Mouse (Mus musculus) stomach, postnatal 0 days (tissue): ENCODE measurements at regions not wholly inside any gene's neighbourhood (a gene's known extent, or its start where the extent isn't known, plus 50 kb on each side); places are given as distances from the start of the nearest gene placed in this dataset.

ENCODE experiments used
- ATAC-seq: fragments of 200-750 bp; cut with Nextera tagmentation; 2 replicates; pipeline ENCODE4 v1.8.0; 2017; ENCODE audit not compliant: low FRiP score, low TSS enrichment
- DNase-seq: peaks from one replicate; pipeline ENCODE4 v3.0.0-alpha.2; 2016; ENCODE audit warnings: low spot score
- H3K27ac ChIP-seq: fragments of 300-500 bp; sonication (generic); replicated peaks from 2 replicates; pipeline ENCODE4 v1.5.1; 2014; ENCODE audit warnings: mild to moderate bottlenecking, control low read depth
- H3K27me3 ChIP-seq: fragments of 300-500 bp; sonication (generic); 2 replicates; pipeline ENCODE4 v1.6.1; 2014; ENCODE audit warnings: low read length; ENCODE audit not compliant: control insufficient read depth, insufficient read depth
- H3K36me3 ChIP-seq: fragments of 300-500 bp; sonication (generic); 2 replicates; pipeline ENCODE4 v1.6.1; 2014; ENCODE audit warnings: low read length, mixed read lengths; ENCODE audit not compliant: control insufficient read depth, insufficient read depth
- H3K4me1 ChIP-seq: fragments of 300-500 bp; sonication (generic); replicated peaks from 2 replicates; pipeline ENCODE4 v1.6.1; 2014; ENCODE audit warnings: antibody characterized with exemption; ENCODE audit not compliant: control insufficient read depth, insufficient read depth
- H3K4me2 ChIP-seq: fragments of 300-500 bp; sonication (generic); replicated peaks from 2 replicates; pipeline ENCODE4 v1.6.1; 2014; ENCODE audit warnings: low read depth, mild to moderate bottlenecking, control low read depth, moderate library complexity
- H3K4me3 ChIP-seq: fragments of 300-500 bp; sonication (generic); 2 replicates; pipeline ENCODE4 v1.5.1; 2014; ENCODE audit warnings: low read depth, low read length, control low read depth
- H3K9ac ChIP-seq: fragments of 300-500 bp; sonication (generic); 2 replicates; pipeline ENCODE4 v1.6.1; 2014; ENCODE audit warnings: mild to moderate bottlenecking, low read length, control low read depth, mixed read lengths
- H3K9me3 ChIP-seq: fragments of 300-500 bp; sonication (generic); 2 replicates; pipeline ENCODE4 v1.6.1; 2016; ENCODE audit warnings: low read length; ENCODE audit not compliant: control insufficient read depth
- CTCF ChIP-seq: IDR thresholded peaks from 2 replicates; pipeline ENCODE4 v1.5.1; 2016; ENCODE audit warnings: antibody characterized with exemption, low read depth, mild to moderate bottlenecking, moderate library complexity
- EP300 ChIP-seq: optimal IDR thresholded peaks from 2 replicates; pipeline ENCODE3; 2016; ENCODE audit warnings: antibody characterized with exemption
- WGBS: fragments of 180-500 bp; shearing (Covaris S2); extraction: QIAGEN DNeasy Blood & Tissue Kit; methylation state at CpG from one replicate; pipeline ENCODE4 v1.1.7; 2014; 5-methylcytosine and 5-hydroxymethylcytosine counted together

- DNase-seq: no peak
- no peak for TF ChIP-seq EP300
- TF ChIP-seq CTCF: no peak
- Histone ChIP-seq H3K9me3 (no peaks in the 10 kb centered on the region), H3K4me2 (no peak overlapping the region), H3K27me3 (no peaks in the 10 kb centered on the region), H3K4me1 (no peaks in the 10 kb centered on the region), H3K9ac (no peak overlapping the region), H3K4me3 (no peak overlapping the region), H3K36me3 (no peaks in the 10 kb centered on the region), H3K27ac (no peak overlapping the region)
- WGBS: 73% methylated on average over 3 of the region's 3 CpGs
- ATAC-seq: no peak
These were observed 210.0 kb upstream of the Zmiz1 start for GRCm38 (mm10) chr14:25248941-25249340.

GRCm38 (mm10) chr14:25253016-25253850 lies 205.8 kb upstream of the Zmiz1 start:
- DNase-seq (no peak), ATAC-seq (no peak)
- H3K27ac ChIP-seq: no peak overlapping the region
- H3K27me3 ChIP-seq: no peaks in the 10 kb centered on the region
- H3K36me3 ChIP-seq: no peaks in the 10 kb centered on the region
- no peak overlapping the region for H3K4me2 ChIP-seq
- 83% methylated on average over 15 of the region's 15 CpGs for WGBS
- no peak overlapping the region for H3K9ac ChIP-seq
- TF ChIP-seq EP300 (no peak), CTCF (no peak)
- H3K9me3 ChIP-seq: no peaks in the 10 kb centered on the region
- no peaks in the 10 kb centered on the region for H3K4me1 ChIP-seq
- no peak overlapping the region for H3K4me3 ChIP-seq

GRCm38 (mm10) chr14:25263121-25263520 lies 195.9 kb upstream of the Zmiz1 start:
- no peak for ATAC-seq
- 85% methylated on average over 1 of the region's 1 CpGs for WGBS
- Histone ChIP-seq H3K36me3 (no peaks in the 10 kb centered on the region), H3K27me3 (no peaks in the 10 kb centered on the region), H3K9ac (no peak overlapping the region), H3K9me3 (no peaks in the 10 kb centered on the region), H3K27ac (no peak overlapping the region), H3K4me2 (no peak overlapping the region), H3K4me3 (no peak overlapping the region), H3K4me1 (no peaks in the 10 kb centered on the region)
- TF ChIP-seq EP300: no peak
- no peak for TF ChIP-seq CTCF
- no peak for DNase-seq

- H3K36me3 ChIP-seq: no peaks in the 10 kb centered on the region
- H3K9me3 ChIP-seq: no peaks in the 10 kb centered on the region
- no peak for DNase-seq
- WGBS: 78% methylated on average over 4 of the region's 4 CpGs
- H3K4me1 ChIP-seq: no peaks in the 10 kb centered on the region
- H3K4me3 ChIP-seq: no peak overlapping the region
- TF ChIP-seq EP300 (no peak), CTCF (no peak)
- H3K27me3 ChIP-seq: no peaks in the 10 kb centered on the region
- no peak overlapping the region for H3K9ac ChIP-seq
- no peak overlapping the region for H3K4me2 ChIP-seq
- H3K27ac ChIP-seq: no peak overlapping the region
- ATAC-seq: no peak
These were observed 192.1 kb upstream of the Zmiz1 start for GRCm38 (mm10) chr14:25266846-25267245.

GRCm38 (mm10) chr14:25268090-25268631 lies 190.8 kb upstream of the Zmiz1 start:
- H3K27ac ChIP-seq: no peak overlapping the region
- peak; percentile 58 for ATAC-seq

GRCm38 (mm10) chr14:25270227-25270876 lies 188.6 kb upstream of the Zmiz1 start:
- H3K4me3 ChIP-seq: no peak overlapping the region
- TF ChIP-seq EP300: no peak
- no peak for TF ChIP-seq CTCF
- no peaks in the 10 kb centered on the region for H3K36me3 ChIP-seq
- 63% methylated on average over 11 of the region's 11 CpGs for WGBS
- H3K9me3 ChIP-seq: no peaks in the 10 kb centered on the region
- no peak overlapping the region for H3K27ac ChIP-seq
- no peaks in the 10 kb centered on the region for H3K4me1 ChIP-seq
- no peak overlapping the region for H3K4me2 ChIP-seq
- no peak overlapping the region for H3K9ac ChIP-seq
- no peaks in the 10 kb centered on the region for H3K27me3 ChIP-seq
- DNase-seq (no peak), ATAC-seq (no peak)

More at GRCm38 (mm10) chr14:25268090-25268631, 190.8 kb upstream of the Zmiz1 start:
- no peak for TF ChIP-seq EP300
- no peak for TF ChIP-seq CTCF
- H3K27me3 ChIP-seq: no peaks in the 10 kb centered on the region
- no peak overlapping the region for H3K9ac ChIP-seq
- H3K4me1 ChIP-seq: no peaks in the 10 kb centered on the region
- H3K4me3 ChIP-seq: no peak overlapping the region
- no peaks in the 10 kb centered on the region for H3K9me3 ChIP-seq
- DNase-seq: peak; percentile 35
- WGBS: 54% methylated on average over 13 of the region's 13 CpGs
- H3K36me3 ChIP-seq: no peaks in the 10 kb centered on the region
- no peak overlapping the region for H3K4me2 ChIP-seq
